Mouse (Mus musculus): Measurements from ENCODE around the gene Mgst3. TPM values are rescaled to one million over a fixed set of nuclear protein-coding genes. Genes with fewer than 3 reads are reported as not detected.

The Mgst3 gene
- total RNA-seq, 1 experiment: 34.4 TPM

GRCm38 (mm10) chr1:167422501-167423240 lies 29.0 kb upstream of the Mgst3 start:
- Histone ChIP-seq H3K4me1 (ENCODE audit: control insufficient read depth in 2 of 2, insufficient read depth in 2 of 2, low read length in 2 of 2, poor library complexity in 1 of 2) (no peaks in the 10 kb centered on the region), H3K9me3 (ENCODE audit: control insufficient read depth, insufficient read depth, low read depth, low read length) (no peaks in the 10 kb centered on the region), H3K27ac (ENCODE audit: insufficient read depth, low read depth, low read length, poor library complexity, severe bottlenecking) (no peak overlapping the region), H3K9ac (ENCODE audit: insufficient read depth, low read depth, low read length, poor library complexity, severe bottlenecking) (no peak overlapping the region), H3K36me3 (ENCODE audit: control insufficient read depth, insufficient read depth, low read length, poor library complexity, severe bottlenecking) (no peaks in the 10 kb centered on the region), H3K4me3 (ENCODE audit: insufficient read depth in 1 of 2, low read depth in 1 of 2, low read length in 2 of 2, poor library complexity in 1 of 2, severe bottlenecking in 1 of 2) (no peak overlapping the region)
- in situ Hi-C loops (cut with MboI; ENCODE audit: low sequenced_read_pairs in 2 of 2, unreplicated experiment in 2 of 2): loop anchor here in 1 of 2 experiments (25.0 kb wide), 1 partner anchor 490 kb away; no protein-coding TSS in a partner anchor
- no peak for TF ChIP-seq ZNF384 (IDR thresholded peaks at IDR 0.05; ENCODE audit: low read depth, low read length)
- no peak for TF ChIP-seq ZC3H11A (IDR thresholded peaks at IDR 0.05; ENCODE audit: borderline replicate concordance, low read depth, low read length)
- TF ChIP-seq MAFK (IDR thresholded peaks at IDR 0.05; ENCODE audit: insufficient read depth, low read depth, low read length): no peak
- no peak for TF ChIP-seq CHD2 (IDR thresholded peaks at IDR 0.05; ENCODE audit: low read depth, low read length)
- no peak for TF ChIP-seq HCFC1 (IDR thresholded peaks at IDR 0.05; ENCODE audit: borderline replicate concordance, insufficient read depth, low read length)
- DNase-seq (ENCODE audit: low read depth, low spot score): no peak

- TF ChIP-seq ZC3H11A (IDR thresholded peaks at IDR 0.05; ENCODE audit: borderline replicate concordance, low read depth, low read length): peak; percentile 98
- no peak for TF ChIP-seq CHD2 (IDR thresholded peaks at IDR 0.05; ENCODE audit: low read depth, low read length)
- no peaks in the 10 kb centered on the region for H3K9me3 ChIP-seq (ENCODE audit: control insufficient read depth, insufficient read depth, low read depth, low read length)
- no peaks in the 10 kb centered on the region for H3K36me3 ChIP-seq (ENCODE audit: control insufficient read depth, insufficient read depth, low read length, poor library complexity, severe bottlenecking)
- H3K9ac ChIP-seq (ENCODE audit: insufficient read depth, low read depth, low read length, poor library complexity, severe bottlenecking): no peak overlapping the region
- no peaks in the 10 kb centered on the region for H3K4me1 ChIP-seq (ENCODE audit: control insufficient read depth in 2 of 2, insufficient read depth in 2 of 2, low read length in 2 of 2, poor library complexity in 1 of 2)
- peak; percentile 78 for DNase-seq (ENCODE audit: low read depth, low spot score)
- H3K4me3 ChIP-seq (ENCODE audit: insufficient read depth in 1 of 2, low read depth in 1 of 2, low read length in 2 of 2, poor library complexity in 1 of 2, severe bottlenecking in 1 of 2): no peak overlapping the region
- in situ Hi-C loops (cut with MboI; ENCODE audit: low sequenced_read_pairs in 2 of 2, unreplicated experiment in 2 of 2): loop anchor here (5.0 to 25.0 kb wide), 2 partner anchors 227 to 497 kb away; no protein-coding TSS in a partner anchor
- no peak overlapping the region for H3K27ac ChIP-seq (ENCODE audit: insufficient read depth, low read depth, low read length, poor library complexity, severe bottlenecking)
Measured at GRCm38 (mm10) chr1:167414846-167415245, 21.2 kb upstream of the Mgst3 start.

GRCm38 (mm10) chr1:167411991-167412715 lies 18.5 kb upstream of the Mgst3 start:
- Histone ChIP-seq H3K36me3 (ENCODE audit: control insufficient read depth, insufficient read depth, low read length, poor library complexity, severe bottlenecking) (no peaks in the 10 kb centered on the region), H3K9ac (ENCODE audit: insufficient read depth, low read depth, low read length, poor library complexity, severe bottlenecking) (no peak overlapping the region), H3K9me3 (ENCODE audit: control insufficient read depth, insufficient read depth, low read depth, low read length) (no peaks in the 10 kb centered on the region), H3K4me1 (ENCODE audit: control insufficient read depth in 2 of 2, insufficient read depth in 2 of 2, low read length in 2 of 2, poor library complexity in 1 of 2) (no peaks in the 10 kb centered on the region), H3K4me3 (ENCODE audit: insufficient read depth in 1 of 2, low read depth in 1 of 2, low read length in 2 of 2, poor library complexity in 1 of 2, severe bottlenecking in 1 of 2) (no peak overlapping the region), H3K27ac (ENCODE audit: insufficient read depth, low read depth, low read length, poor library complexity, severe bottlenecking) (no peak overlapping the region)
- TF ChIP-seq CHD2 (IDR thresholded peaks at IDR 0.05; ENCODE audit: low read depth, low read length) (no peak), ZC3H11A (IDR thresholded peaks at IDR 0.05; ENCODE audit: borderline replicate concordance, low read depth, low read length) (no peak), HCFC1 (IDR thresholded peaks at IDR 0.05; ENCODE audit: borderline replicate concordance, insufficient read depth, low read length) (no peak)
- no peak for DNase-seq (ENCODE audit: low read depth, low spot score)
- in situ Hi-C loops (cut with MboI; ENCODE audit: low sequenced_read_pairs in 2 of 2, unreplicated experiment in 2 of 2): loop anchor here (5.0 to 25.0 kb wide), 2 partner anchors 230 to 500 kb away; no protein-coding TSS in a partner anchor

- Histone ChIP-seq H3K4me1 (ENCODE audit: control insufficient read depth in 2 of 2, insufficient read depth in 2 of 2, low read length in 2 of 2, poor library complexity in 1 of 2) (no peaks in the 10 kb centered on the region), H3K4me3 (ENCODE audit: insufficient read depth in 1 of 2, low read depth in 1 of 2, low read length in 2 of 2, poor library complexity in 1 of 2, severe bottlenecking in 1 of 2) (no peak overlapping the region), H3K27ac (ENCODE audit: insufficient read depth, low read depth, low read length, poor library complexity, severe bottlenecking) (no peak overlapping the region), H3K9me3 (ENCODE audit: control insufficient read depth, insufficient read depth, low read depth, low read length) (no peaks in the 10 kb centered on the region), H3K36me3 (ENCODE audit: control insufficient read depth, insufficient read depth, low read length, poor library complexity, severe bottlenecking) (no peaks in the 10 kb centered on the region), H3K9ac (ENCODE audit: insufficient read depth, low read depth, low read length, poor library complexity, severe bottlenecking) (no peak overlapping the region)
- no peak for DNase-seq (ENCODE audit: low read depth, low spot score)
- in situ Hi-C loops (cut with MboI; ENCODE audit: low sequenced_read_pairs in 2 of 2, unreplicated experiment in 2 of 2): loop anchor here in 1 of 2 experiments (25.0 kb wide), 1 partner anchor 503 kb away; no protein-coding TSS in a partner anchor
- TF ChIP-seq ZNF384 (IDR thresholded peaks at IDR 0.05; ENCODE audit: low read depth, low read length): no peak
- no peak for TF ChIP-seq CHD2 (IDR thresholded peaks at IDR 0.05; ENCODE audit: low read depth, low read length)
Measured at GRCm38 (mm10) chr1:167409601-167410000, 16.0 kb upstream of the Mgst3 start.
